Mouse (Mus musculus): ENCODE measurements around the gene Phc2. TPM values are rescaled to one million over a fixed set of nuclear protein-coding genes. Genes with fewer than 3 reads are reported as not detected.
"Not testable (repeated sequence)": the region's sequence is repeated elsewhere in the genome, so short reads cannot be mapped to it uniquely, and the experiment has no call there.

Phc2 gene
- 44.6 and 47.8 TPM in 2 replicates for polyA plus RNA-seq (2012; rRNA removed)

DNA sequence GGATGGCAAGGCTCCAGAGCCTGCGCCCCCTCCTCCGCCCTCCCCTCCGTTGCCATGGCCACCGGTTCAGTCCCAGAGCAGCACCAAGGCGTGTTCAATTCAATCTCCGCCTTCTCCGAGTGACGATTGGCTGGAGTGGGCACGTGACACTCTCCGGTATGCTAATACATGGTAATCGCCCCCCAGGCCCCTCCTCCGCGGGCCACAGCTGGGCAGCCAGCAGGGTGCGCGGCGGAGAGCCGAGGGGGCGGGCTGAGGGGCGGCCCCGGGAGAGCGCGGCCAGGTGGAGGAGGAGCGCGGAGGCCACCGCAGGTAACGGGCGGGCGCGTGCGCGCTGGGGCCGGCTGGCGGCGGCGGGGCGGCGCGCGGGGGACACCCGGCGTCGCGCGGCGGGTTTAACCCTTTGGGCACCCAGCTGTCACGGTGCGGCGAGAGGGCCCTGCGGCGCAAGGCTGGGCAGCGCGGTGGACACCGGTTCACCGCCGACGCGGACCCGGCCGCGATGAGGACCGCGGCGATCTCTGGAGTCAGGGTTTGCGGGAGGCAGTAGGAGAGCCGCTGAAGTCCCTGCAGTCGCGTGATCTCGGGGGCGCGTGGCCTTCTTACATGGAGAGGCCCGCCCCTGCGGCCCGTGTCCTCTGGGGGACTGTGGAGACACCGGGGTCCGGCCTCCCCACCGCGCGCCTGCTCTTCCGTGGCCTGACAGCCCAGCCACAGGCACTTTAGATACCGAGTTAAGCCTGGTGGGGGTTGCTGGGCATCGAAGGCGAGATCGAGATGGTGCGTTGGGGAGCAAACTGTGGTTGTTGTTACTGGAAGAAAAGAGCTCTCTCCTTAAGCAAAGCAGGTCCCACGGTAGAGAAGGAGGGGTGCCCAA lies at the start of gene Phc2:
TSS of gene Phc2 (plus strand) at position 198 of the 877 bp plus-strand sequence.
- peaks cover 9% of the 10 kb centered on the region for H3K4me1 ChIP-seq (ENCODE audit: control insufficient read depth, insufficient read depth, low read length)
- H3K27ac ChIP-seq (ENCODE audit: control insufficient read depth, insufficient read depth, low read depth, low read length), result peak within 1 kb of the TSS; percentile 62

DNA sequence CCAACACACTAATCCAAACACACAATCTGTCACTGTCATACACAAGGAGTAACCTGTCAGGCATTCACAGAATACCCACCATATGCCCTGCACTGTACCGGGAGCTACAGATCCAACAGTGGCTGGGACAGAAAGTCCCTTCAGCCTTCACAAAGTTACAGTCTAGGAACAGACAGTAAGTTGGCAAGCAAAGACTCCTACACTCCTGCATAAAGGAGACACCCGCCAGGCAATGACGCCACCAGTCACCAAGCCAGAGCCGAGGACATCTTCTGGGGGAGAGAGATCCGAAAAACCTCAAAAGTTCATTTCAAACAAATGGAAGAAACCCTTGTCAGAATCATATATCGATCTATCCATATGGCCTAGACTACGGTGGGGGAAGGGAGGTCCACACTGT lies 47.9 kb upstream of the Phc2 start:
- H3K36me3 ChIP-seq (ENCODE audit: control insufficient read depth, insufficient read depth, low read length), result peaks cover 3% of the 10 kb centered on the region; the same call in 1 of the 2 replicates
- no peaks in the 10 kb centered on the region for H3K27me3 ChIP-seq (ENCODE audit: control insufficient read depth, insufficient read depth, low read length)
- peak overlapping the region; percentile 2; the same call in 1 of the 2 replicates for H3K27ac ChIP-seq (ENCODE audit: control insufficient read depth, insufficient read depth, low read depth, low read length)
- no peak overlapping the region for H3K4me3 ChIP-seq (ENCODE audit: control insufficient read depth, low read depth, low read length)
- peaks cover 7% of the 10 kb centered on the region; the same call in 1 of the 2 replicates for H3K4me1 ChIP-seq (ENCODE audit: control insufficient read depth, insufficient read depth, low read length)
- TF ChIP-seq CTCF (IDR thresholded peaks at IDR 0.05; ENCODE audit: control insufficient read depth, insufficient read depth, insufficient replicate concordance, low read depth, low read length) (no peak), POLR2A (IDR thresholded peaks at IDR 0.05; ENCODE audit: control insufficient read depth, low read depth, low read length) (no peak)

More for the DNA sequence above, at the start of gene Phc2:
- Histone ChIP-seq H3K27me3 (ENCODE audit: control insufficient read depth, insufficient read depth, low read length) (no peaks in the 10 kb centered on the region), H3K36me3 (ENCODE audit: control insufficient read depth, insufficient read depth, low read length) (no peaks in the 10 kb centered on the region), H3K4me3 (ENCODE audit: control insufficient read depth, low read depth, low read length) (peak within 1 kb of the TSS; percentile 87)
- no peak; the same call in 1 of the 2 replicates for TF ChIP-seq POLR2A (IDR thresholded peaks at IDR 0.05; ENCODE audit: control insufficient read depth, low read depth, low read length)
- 0 out of 2 replicates have a peak, but pooled peaks have one; percentile 20 for TF ChIP-seq CTCF (IDR thresholded peaks at IDR 0.05; ENCODE audit: control insufficient read depth, insufficient read depth, insufficient replicate concordance, low read depth, low read length)

DNA sequence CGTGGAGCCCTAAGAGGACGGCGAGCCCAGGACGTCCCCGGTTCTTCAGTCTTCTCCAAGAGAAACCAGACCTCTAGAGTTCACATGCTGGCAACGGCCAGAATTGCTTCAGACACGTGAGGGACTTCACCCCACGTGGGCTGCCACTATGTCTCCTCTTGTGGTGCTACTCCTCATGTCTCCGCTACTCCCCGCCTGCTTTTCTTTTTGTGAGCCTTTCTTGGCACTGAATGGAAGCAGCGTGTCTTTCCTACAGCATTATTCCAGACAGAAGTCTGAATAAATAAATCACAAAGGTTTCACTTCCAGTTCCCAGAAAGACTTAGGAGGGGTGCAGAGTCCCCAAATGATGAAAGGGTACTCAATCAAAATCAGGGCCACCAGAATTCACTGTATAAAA lies 46.8 kb upstream of the Phc2 start:
- H3K4me1 ChIP-seq (ENCODE audit: control insufficient read depth, insufficient read depth, low read length), result peaks cover 7% of the 10 kb centered on the region; the same call in 1 of the 2 replicates
- TF ChIP-seq POLR2A (IDR thresholded peaks at IDR 0.05; ENCODE audit: control insufficient read depth, low read depth, low read length), result no peak
- TF ChIP-seq CTCF (IDR thresholded peaks at IDR 0.05; ENCODE audit: control insufficient read depth, insufficient read depth, insufficient replicate concordance, low read depth, low read length), result no peak
- no peak overlapping the region for H3K27ac ChIP-seq (ENCODE audit: control insufficient read depth, insufficient read depth, low read depth, low read length)
- H3K4me3 ChIP-seq (ENCODE audit: control insufficient read depth, low read depth, low read length), result no peak overlapping the region
- H3K27me3 ChIP-seq (ENCODE audit: control insufficient read depth, insufficient read depth, low read length), result no peaks in the 10 kb centered on the region
- H3K36me3 ChIP-seq (ENCODE audit: control insufficient read depth, insufficient read depth, low read length), result peaks cover 3% of the 10 kb centered on the region; the same call in 1 of the 2 replicates

DNA sequence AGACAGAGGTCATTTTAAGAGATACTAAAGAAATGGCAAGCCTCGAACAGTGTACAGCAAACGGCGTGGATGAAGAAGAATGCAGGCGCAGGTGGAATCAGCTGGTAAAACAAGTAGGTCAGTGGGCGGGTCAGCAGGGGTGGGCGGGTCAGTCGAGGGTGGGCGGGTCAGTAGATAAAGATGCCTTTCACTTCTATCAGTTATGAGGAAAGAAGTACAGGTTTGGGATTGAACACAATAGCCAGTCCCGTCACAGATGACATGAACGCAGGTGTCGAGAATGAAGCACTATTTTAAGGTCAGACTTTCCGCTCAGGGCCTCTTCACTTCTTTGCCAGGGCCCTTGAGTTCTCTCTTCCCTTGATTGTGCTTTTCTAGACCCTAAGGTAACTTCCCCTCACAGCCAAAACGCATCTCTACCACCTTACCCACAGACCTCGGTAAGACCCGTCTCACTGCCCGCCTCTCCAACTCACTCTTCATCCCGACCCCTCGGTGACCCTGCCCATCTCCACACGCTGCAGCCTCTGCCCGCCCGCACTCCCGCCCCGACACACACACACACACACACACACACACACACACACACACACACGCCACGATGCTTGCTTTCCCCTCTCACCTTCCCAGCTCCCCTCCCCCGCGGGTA lies 45.1 kb upstream of the Phc2 start:
- H3K4me1 ChIP-seq (ENCODE audit: control insufficient read depth, insufficient read depth, low read length), result peaks cover 7% of the 10 kb centered on the region; the same call in 1 of the 2 replicates
- H3K27me3 ChIP-seq (ENCODE audit: control insufficient read depth, insufficient read depth, low read length), result no peaks in the 10 kb centered on the region
- peaks cover 2% of the 10 kb centered on the region; the same call in 1 of the 2 replicates for H3K36me3 ChIP-seq (ENCODE audit: control insufficient read depth, insufficient read depth, low read length)
- TF ChIP-seq POLR2A (IDR thresholded peaks at IDR 0.05; ENCODE audit: control insufficient read depth, low read depth, low read length) (no peak), CTCF (IDR thresholded peaks at IDR 0.05; ENCODE audit: control insufficient read depth, insufficient read depth, insufficient replicate concordance, low read depth, low read length) (no peak)
- peak overlapping the region; percentile 29 for H3K27ac ChIP-seq (ENCODE audit: control insufficient read depth, insufficient read depth, low read depth, low read length)
- peak overlapping the region; percentile 88 for H3K4me3 ChIP-seq (ENCODE audit: control insufficient read depth, low read depth, low read length)

DNA sequence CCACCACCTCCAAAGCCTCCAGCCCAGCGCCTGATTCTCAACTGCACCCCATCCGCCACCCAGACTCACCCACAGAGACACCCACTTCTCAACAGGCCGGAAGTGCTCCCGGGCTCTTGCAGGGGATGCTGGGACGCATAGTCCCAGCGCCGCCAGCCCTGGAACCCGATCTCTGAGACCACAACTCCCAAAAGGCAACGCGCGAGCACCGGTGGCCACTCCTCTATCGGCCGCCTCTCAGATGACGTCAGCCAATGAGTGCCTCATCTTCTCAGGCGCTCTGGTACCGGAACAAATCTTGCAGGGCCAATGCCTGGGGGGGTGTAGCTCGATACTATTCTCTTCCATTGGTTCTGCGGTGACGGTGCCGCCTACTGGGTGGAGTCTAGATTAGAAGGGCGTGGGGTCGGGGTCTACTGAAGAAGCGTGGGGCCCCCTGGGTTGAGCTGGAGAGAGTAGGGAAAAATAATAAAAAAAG lies 44.5 kb upstream of the Phc2 start, which contains the start of gene Zscan20:
TSS of gene Zscan20 (minus strand) at position 174 of the 478 bp plus-strand sequence.
- H3K4me1 ChIP-seq (ENCODE audit: control insufficient read depth, insufficient read depth, low read length), result peaks cover 7% of the 10 kb centered on the region; the same call in 1 of the 2 replicates
- peaks cover 2% of the 10 kb centered on the region; the same call in 1 of the 2 replicates for H3K36me3 ChIP-seq (ENCODE audit: control insufficient read depth, insufficient read depth, low read length)
- H3K4me3 ChIP-seq (ENCODE audit: control insufficient read depth, low read depth, low read length), result peak within 1 kb of the TSS; percentile 88
- H3K27ac ChIP-seq (ENCODE audit: control insufficient read depth, insufficient read depth, low read depth, low read length), result peak within 1 kb of the TSS; percentile 29
- H3K27me3 ChIP-seq (ENCODE audit: control insufficient read depth, insufficient read depth, low read length), result no peaks in the 10 kb centered on the region
- TF ChIP-seq POLR2A (IDR thresholded peaks at IDR 0.05; ENCODE audit: control insufficient read depth, low read depth, low read length) (peak; percentile 67), CTCF (IDR thresholded peaks at IDR 0.05; ENCODE audit: control insufficient read depth, insufficient read depth, insufficient replicate concordance, low read depth, low read length) (no peak)

DNA sequence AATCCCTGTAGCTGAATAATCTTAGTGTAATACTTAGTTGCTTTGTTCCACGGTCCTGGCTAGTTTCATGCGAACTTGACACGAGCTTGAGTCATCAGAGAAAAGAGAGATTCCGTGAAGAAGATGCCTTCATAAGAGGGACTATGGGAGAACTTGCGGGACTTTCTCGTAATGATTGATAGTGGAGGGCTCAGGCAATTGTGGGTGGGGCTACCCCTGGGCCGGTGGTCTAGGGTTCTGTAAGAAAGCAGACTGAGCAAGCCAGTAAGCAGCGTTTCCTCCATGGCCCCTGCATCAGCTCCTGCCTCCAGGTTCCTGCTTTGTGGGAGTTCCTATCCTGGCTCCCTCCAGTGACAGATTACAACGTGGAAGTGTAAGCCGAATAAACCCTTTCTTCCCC lies 43.8 kb upstream of the Phc2 start:
- no peaks in the 10 kb centered on the region for H3K27me3 ChIP-seq (ENCODE audit: control insufficient read depth, insufficient read depth, low read length)
- H3K36me3 ChIP-seq (ENCODE audit: control insufficient read depth, insufficient read depth, low read length), result peaks cover 2% of the 10 kb centered on the region; the same call in 1 of the 2 replicates
- no peak overlapping the region for H3K4me3 ChIP-seq (ENCODE audit: control insufficient read depth, low read depth, low read length)
- TF ChIP-seq CTCF (IDR thresholded peaks at IDR 0.05; ENCODE audit: control insufficient read depth, insufficient read depth, insufficient replicate concordance, low read depth, low read length), result no peak
- TF ChIP-seq POLR2A (IDR thresholded peaks at IDR 0.05; ENCODE audit: control insufficient read depth, low read depth, low read length), result no peak
- H3K4me1 ChIP-seq (ENCODE audit: control insufficient read depth, insufficient read depth, low read length), result peaks cover 7% of the 10 kb centered on the region; the same call in 1 of the 2 replicates
- no peak overlapping the region for H3K27ac ChIP-seq (ENCODE audit: control insufficient read depth, insufficient read depth, low read depth, low read length)

DNA sequence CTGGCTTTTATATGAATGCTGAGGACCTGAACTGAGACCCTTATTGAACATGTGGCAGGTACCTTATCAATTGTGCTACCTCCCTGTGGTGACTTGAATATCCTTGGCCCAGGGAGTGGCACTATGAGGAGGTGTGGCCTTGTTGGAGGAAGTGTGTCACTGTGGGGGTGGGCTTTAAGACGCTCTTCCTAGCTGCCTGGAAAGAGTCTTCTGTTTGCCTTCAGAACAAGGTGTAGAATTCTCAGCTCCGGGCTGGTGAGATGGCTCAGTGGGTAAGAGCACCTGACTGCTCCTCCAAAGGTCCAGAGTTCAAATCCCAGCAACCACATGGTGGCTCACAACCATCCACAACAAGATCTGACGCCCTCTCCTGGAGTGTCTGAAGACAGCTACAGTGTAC lies 42.8 kb upstream of the Phc2 start:
- not testable (repeated sequence) for H3K4me1 ChIP-seq (ENCODE audit: control insufficient read depth, insufficient read depth, low read length); H3K27me3 ChIP-seq (ENCODE audit: control insufficient read depth, insufficient read depth, low read length); H3K27ac ChIP-seq (ENCODE audit: control insufficient read depth, insufficient read depth, low read depth, low read length); H3K36me3 ChIP-seq (ENCODE audit: control insufficient read depth, insufficient read depth, low read length); H3K4me3 ChIP-seq (ENCODE audit: control insufficient read depth, low read depth, low read length)

All from testis, adult 2 months (tissue).